Mouse (Mus musculus): ENCODE data around the gene Ltbp2. TPM values are rescaled to one million over a fixed set of nuclear protein-coding genes. Genes with fewer than 3 reads are reported as not detected.
A peak's percentile ranks its signal among the peaks of the same experiment; 100 is the strongest.

The Ltbp2 gene
- total RNA-seq, 2 experiments from 2014 or later = 0.41 to 0.52 TPM

GRCm38 (mm10) chr12:84772726-84773441 is 103.4 kb downstream of the Ltbp2 start, which contains the start of the genes Npc2 and Isca2:
TSS of gene Npc2 (minus strand) at chr12:84773152.
TSS of gene Isca2 (plus strand) at chr12:84773251.
- peak; percentile 96 for DNase-seq (ENCODE audit: low spot score in 2 of 2)
- intact Hi-C loops (cut with DNase I) = no loop called here

GRCm38 (mm10) chr12:84771981-84772520 is 104.3 kb downstream of the Ltbp2 start:
- intact Hi-C loops (cut with DNase I) = no loop called here
- DNase-seq (ENCODE audit: low spot score in 2 of 2) = no peak

GRCm38 (mm10) chr12:84769624-84770023 is 106.7 kb downstream of the Ltbp2 start:
- intact Hi-C loops (cut with DNase I) = no loop called here

GRCm38 (mm10) chr12:84767510-84767909 is 108.8 kb downstream of the Ltbp2 start:
- intact Hi-C loops (cut with DNase I) = no loop called here
- DNase-seq (ENCODE audit: low spot score in 2 of 2) = no peak

More at GRCm38 (mm10) chr12:84769624-84770023, 106.7 kb downstream of the Ltbp2 start:
- DNase-seq (ENCODE audit: low spot score in 2 of 2) = no peak

- intact Hi-C loops (cut with DNase I) = no loop called here
- no peak for DNase-seq (ENCODE audit: low spot score in 2 of 2)
Observed at GRCm38 (mm10) chr12:84766113-84766735, 110.1 kb downstream of the Ltbp2 start.

GRCm38 (mm10) chr12:84765506-84765905 is 110.8 kb downstream of the Ltbp2 start:
- DNase-seq (ENCODE audit: low spot score in 2 of 2) = no peak
- intact Hi-C loops (cut with DNase I) = no loop called here

- DNase-seq (ENCODE audit: low spot score in 2 of 2) = no peak
- intact Hi-C loops (cut with DNase I) = no loop called here
Observed at GRCm38 (mm10) chr12:84764756-84765155, 111.6 kb downstream of the Ltbp2 start.

GRCm38 (mm10) chr12:84763577-84764218 is 112.6 kb downstream of the Ltbp2 start:
- intact Hi-C loops (cut with DNase I) = no loop called here
- DNase-seq (ENCODE audit: low spot score in 2 of 2) = no peak

- no peak for DNase-seq (ENCODE audit: low spot score in 2 of 2)
- intact Hi-C loops (cut with DNase I) = no loop called here
Observed at GRCm38 (mm10) chr12:84762532-84762931, 113.8 kb downstream of the Ltbp2 start.

GRCm38 (mm10) chr12:84759063-84759462 is 117.3 kb downstream of the Ltbp2 start:
- DNase-seq (ENCODE audit: low spot score in 2 of 2) = no peak
- intact Hi-C loops (cut with DNase I) = loop anchor here (10.0 kb wide), 1 partner anchor 294 kb away; no protein-coding TSS in a partner anchor

- intact Hi-C loops (cut with DNase I) = loop anchor here (10.0 kb wide), 1 partner anchor 291 kb away; no protein-coding TSS in a partner anchor
- DNase-seq (ENCODE audit: low spot score in 2 of 2) = peak; percentile 68 to 73
Observed at GRCm38 (mm10) chr12:84756016-84756415, 120.3 kb downstream of the Ltbp2 start.

GRCm38 (mm10) chr12:84755008-84755695 is 121.2 kb downstream of the Ltbp2 start:
- intact Hi-C loops (cut with DNase I) = loop anchor here (1.0 to 10.0 kb wide), 2 partner anchors 101 to 290 kb away; no protein-coding TSS in a partner anchor
- peak; percentile 39 to 47 for DNase-seq (ENCODE audit: low spot score in 2 of 2)

- intact Hi-C loops (cut with DNase I) = loop anchor here (5.0 to 10.0 kb wide), 2 partner anchors 80 to 288 kb away; no protein-coding TSS in a partner anchor
- peak; percentile 19 to 23 for DNase-seq (ENCODE audit: low spot score in 2 of 2)
Observed at GRCm38 (mm10) chr12:84752131-84752977, 124.0 kb downstream of the Ltbp2 start.

- DNase-seq (ENCODE audit: low spot score in 2 of 2) = no peak
- intact Hi-C loops (cut with DNase I) = loop anchor here (5.0 to 10.0 kb wide), 2 partner anchors 78 to 286 kb away; no protein-coding TSS in a partner anchor
Observed at GRCm38 (mm10) chr12:84750661-84751060, 125.7 kb downstream of the Ltbp2 start.

- intact Hi-C loops (cut with DNase I) = no loop called here
- DNase-seq (ENCODE audit: low spot score in 2 of 2) = no peak
Observed at GRCm38 (mm10) chr12:84748134-84748533, 128.2 kb downstream of the Ltbp2 start.

- no peak for DNase-seq (ENCODE audit: low spot score in 2 of 2)
- intact Hi-C loops (cut with DNase I) = no loop called here
Observed at GRCm38 (mm10) chr12:84745700-84746099, 130.6 kb downstream of the Ltbp2 start.

GRCm38 (mm10) chr12:84743496-84743895 is 132.8 kb downstream of the Ltbp2 start:
- no peak for DNase-seq (ENCODE audit: low spot score in 2 of 2)
- intact Hi-C loops (cut with DNase I) = no loop called here

GRCm38 (mm10) chr12:84733366-84733765 is 143.0 kb downstream of the Ltbp2 start:
- no peak for DNase-seq (ENCODE audit: low spot score in 2 of 2)

More at GRCm38 (mm10) chr12:84733366-84733765, 143.0 kb downstream of the Ltbp2 start:
- intact Hi-C loops (cut with DNase I) = no loop called here

All from left cerebral cortex, postnatal 36 days (tissue).